Mouse (Mus musculus): ENCODE measurements around the gene Nlrc5. TPM values are rescaled to one million over a fixed set of nuclear protein-coding genes. Genes with fewer than 3 reads are reported as not detected.

Gene Nlrc5
- polyA plus RNA-seq, 1 experiment from 2014 or later, result 0.45 TPM

- WGBS, result 83% methylated on average over 1 of the region's 1 CpGs
- no peaks in the 10 kb centered on the region for H3K27me3 ChIP-seq (ENCODE audit: control insufficient read depth, insufficient read depth, low read depth, low read length)
- H3K9ac ChIP-seq (ENCODE audit: low read length), result no peak overlapping the region
- H3K4me3 ChIP-seq (ENCODE audit: low read length), result no peak overlapping the region
- no peaks in the 10 kb centered on the region for H3K36me3 ChIP-seq (ENCODE audit: control insufficient read depth, insufficient read depth, low read length)
- H3K4me2 ChIP-seq (ENCODE audit: low read depth, low read length), result no peak overlapping the region
- no peaks in the 10 kb centered on the region for H3K9me3 ChIP-seq (ENCODE audit: control insufficient read depth, low read length)
- no peak for ATAC-seq (ENCODE audit: low read depth)
- no peaks in the 10 kb centered on the region for H3K4me1 ChIP-seq (replicated peaks; ENCODE audit: control insufficient read depth, insufficient read depth, low read length)
- H3K27ac ChIP-seq (ENCODE audit: low read length), result no peak overlapping the region
These were observed 37.1 kb downstream of the Nlrc5 start for GRCm38 (mm10) chr8:94471281-94471680.

- no peaks in the 10 kb centered on the region for H3K36me3 ChIP-seq (ENCODE audit: control insufficient read depth, insufficient read depth, low read length)
- no peaks in the 10 kb centered on the region for H3K9me3 ChIP-seq (ENCODE audit: control insufficient read depth, low read length)
- H3K27me3 ChIP-seq (ENCODE audit: control insufficient read depth, insufficient read depth, low read depth, low read length), result no peaks in the 10 kb centered on the region
- H3K9ac ChIP-seq (ENCODE audit: low read length), result no peak overlapping the region
- ATAC-seq (ENCODE audit: low read depth), result no peak
- H3K4me2 ChIP-seq (ENCODE audit: low read depth, low read length), result no peak overlapping the region
- H3K27ac ChIP-seq (ENCODE audit: low read length), result no peak overlapping the region
- WGBS, result 75% methylated on average over 8 of the region's 8 CpGs
- no peak overlapping the region for H3K4me3 ChIP-seq (ENCODE audit: low read length)
- no peaks in the 10 kb centered on the region for H3K4me1 ChIP-seq (replicated peaks; ENCODE audit: control insufficient read depth, insufficient read depth, low read length)
These were observed 38.6 kb downstream of the Nlrc5 start for GRCm38 (mm10) chr8:94472741-94473140.

- 74% methylated on average over 21 of the region's 21 CpGs for WGBS
- Histone ChIP-seq H3K4me3 (ENCODE audit: low read length) (no peak overlapping the region), H3K4me1 (replicated peaks; ENCODE audit: control insufficient read depth, insufficient read depth, low read length) (no peaks in the 10 kb centered on the region), H3K27ac (ENCODE audit: low read length) (no peak overlapping the region), H3K36me3 (ENCODE audit: control insufficient read depth, insufficient read depth, low read length) (no peaks in the 10 kb centered on the region), H3K27me3 (ENCODE audit: control insufficient read depth, insufficient read depth, low read depth, low read length) (no peaks in the 10 kb centered on the region), H3K9ac (ENCODE audit: low read length) (no peak overlapping the region), H3K4me2 (ENCODE audit: low read depth, low read length) (no peak overlapping the region), H3K9me3 (ENCODE audit: control insufficient read depth, low read length) (no peaks in the 10 kb centered on the region)
- no peak for ATAC-seq (ENCODE audit: low read depth)
These were observed 39.3 kb downstream of the Nlrc5 start for GRCm38 (mm10) chr8:94473431-94473830.

- Histone ChIP-seq H3K27me3 (ENCODE audit: control insufficient read depth, insufficient read depth, low read depth, low read length) (no peaks in the 10 kb centered on the region), H3K36me3 (ENCODE audit: control insufficient read depth, insufficient read depth, low read length) (no peaks in the 10 kb centered on the region), H3K4me3 (ENCODE audit: low read length) (no peak overlapping the region), H3K27ac (ENCODE audit: low read length) (no peak overlapping the region), H3K4me1 (replicated peaks; ENCODE audit: control insufficient read depth, insufficient read depth, low read length) (no peaks in the 10 kb centered on the region), H3K9me3 (ENCODE audit: control insufficient read depth, low read length) (no peaks in the 10 kb centered on the region), H3K9ac (ENCODE audit: low read length) (no peak overlapping the region), H3K4me2 (ENCODE audit: low read depth, low read length) (no peak overlapping the region)
- ATAC-seq (ENCODE audit: low read depth), result no peak
- WGBS, result 65% methylated on average over 8 of the region's 8 CpGs
These were observed 41.6 kb downstream of the Nlrc5 start for GRCm38 (mm10) chr8:94475786-94476185.

GRCm38 (mm10) chr8:94476846-94477245 lies 42.7 kb downstream of the Nlrc5 start:
- Histone ChIP-seq H3K27ac (ENCODE audit: low read length) (no peak overlapping the region), H3K36me3 (ENCODE audit: control insufficient read depth, insufficient read depth, low read length) (no peaks in the 10 kb centered on the region), H3K4me3 (ENCODE audit: low read length) (no peak overlapping the region), H3K4me1 (replicated peaks; ENCODE audit: control insufficient read depth, insufficient read depth, low read length) (no peaks in the 10 kb centered on the region), H3K9me3 (ENCODE audit: control insufficient read depth, low read length) (no peaks in the 10 kb centered on the region), H3K27me3 (ENCODE audit: control insufficient read depth, insufficient read depth, low read depth, low read length) (no peaks in the 10 kb centered on the region), H3K4me2 (ENCODE audit: low read depth, low read length) (no peak overlapping the region), H3K9ac (ENCODE audit: low read length) (no peak overlapping the region)
- ATAC-seq (ENCODE audit: low read depth), result no peak
- 73% methylated on average over 7 of the region's 7 CpGs for WGBS

GRCm38 (mm10) chr8:94482051-94482450 lies 47.9 kb downstream of the Nlrc5 start:
- ATAC-seq (ENCODE audit: low read depth), result no peak

GRCm38 (mm10) chr8:94485288-94485687 lies 51.1 kb downstream of the Nlrc5 start:
- Histone ChIP-seq H3K4me2 (ENCODE audit: low read depth, low read length) (no peak overlapping the region), H3K4me3 (ENCODE audit: low read length) (no peak overlapping the region), H3K4me1 (replicated peaks; ENCODE audit: control insufficient read depth, insufficient read depth, low read length) (no peaks in the 10 kb centered on the region), H3K36me3 (ENCODE audit: control insufficient read depth, insufficient read depth, low read length) (no peaks in the 10 kb centered on the region), H3K27me3 (ENCODE audit: control insufficient read depth, insufficient read depth, low read depth, low read length) (no peaks in the 10 kb centered on the region), H3K27ac (ENCODE audit: low read length) (no peak overlapping the region), H3K9me3 (ENCODE audit: control insufficient read depth, low read length) (no peaks in the 10 kb centered on the region), H3K9ac (ENCODE audit: low read length) (no peak overlapping the region)
- 79% methylated on average over 3 of the region's 3 CpGs for WGBS
- ATAC-seq (ENCODE audit: low read depth), result no peak

More at GRCm38 (mm10) chr8:94482051-94482450, 47.9 kb downstream of the Nlrc5 start:
- Histone ChIP-seq H3K36me3 (ENCODE audit: control insufficient read depth, insufficient read depth, low read length) (no peaks in the 10 kb centered on the region), H3K4me2 (ENCODE audit: low read depth, low read length) (no peak overlapping the region), H3K9ac (ENCODE audit: low read length) (no peak overlapping the region), H3K4me1 (replicated peaks; ENCODE audit: control insufficient read depth, insufficient read depth, low read length) (no peaks in the 10 kb centered on the region), H3K4me3 (ENCODE audit: low read length) (no peak overlapping the region), H3K9me3 (ENCODE audit: control insufficient read depth, low read length) (no peaks in the 10 kb centered on the region), H3K27me3 (ENCODE audit: control insufficient read depth, insufficient read depth, low read depth, low read length) (no peaks in the 10 kb centered on the region), H3K27ac (ENCODE audit: low read length) (no peak overlapping the region)
- WGBS, result 7% methylated on average over 6 of the region's 6 CpGs

- H3K27me3 ChIP-seq (ENCODE audit: control insufficient read depth, insufficient read depth, low read depth, low read length), result no peaks in the 10 kb centered on the region
- H3K4me2 ChIP-seq (ENCODE audit: low read depth, low read length), result no peak overlapping the region
- WGBS, result 15% methylated on average over 2 of the region's 2 CpGs
- H3K9me3 ChIP-seq (ENCODE audit: control insufficient read depth, low read length), result no peaks in the 10 kb centered on the region
- no peak overlapping the region for H3K9ac ChIP-seq (ENCODE audit: low read length)
- H3K4me3 ChIP-seq (ENCODE audit: low read length), result no peak overlapping the region
- no peaks in the 10 kb centered on the region for H3K4me1 ChIP-seq (replicated peaks; ENCODE audit: control insufficient read depth, insufficient read depth, low read length)
- no peaks in the 10 kb centered on the region for H3K36me3 ChIP-seq (ENCODE audit: control insufficient read depth, insufficient read depth, low read length)
- no peak overlapping the region for H3K27ac ChIP-seq (ENCODE audit: low read length)
- 0 out of 2 replicates have a peak, but pooled peaks have one; percentile 26 for ATAC-seq (ENCODE audit: low read depth)
These were observed 51.7 kb downstream of the Nlrc5 start for GRCm38 (mm10) chr8:94485882-94486281.

- H3K9ac ChIP-seq (ENCODE audit: low read length), result no peak overlapping the region
- peaks cover 4% of the 10 kb centered on the region for H3K4me1 ChIP-seq (replicated peaks; ENCODE audit: control insufficient read depth, insufficient read depth, low read length)
- no peaks in the 10 kb centered on the region for H3K9me3 ChIP-seq (ENCODE audit: control insufficient read depth, low read length)
- no peaks in the 10 kb centered on the region for H3K27me3 ChIP-seq (ENCODE audit: control insufficient read depth, insufficient read depth, low read depth, low read length)
- 53% methylated on average over 2 of the region's 2 CpGs for WGBS
- H3K4me2 ChIP-seq (ENCODE audit: low read depth, low read length), result no peak overlapping the region
- no peak for ATAC-seq (ENCODE audit: low read depth)
- H3K4me3 ChIP-seq (ENCODE audit: low read length), result no peak overlapping the region
- no peak overlapping the region for H3K27ac ChIP-seq (ENCODE audit: low read length)
- H3K36me3 ChIP-seq (ENCODE audit: control insufficient read depth, insufficient read depth, low read length), result no peaks in the 10 kb centered on the region
These were observed 53.9 kb downstream of the Nlrc5 start for GRCm38 (mm10) chr8:94488016-94488415.
